Mouse (Mus musculus): ENCODE results near the gene Olfr1357.

GRCm38 (mm10) chr10:78664546-78664945, 46.7 kb upstream of the Olfr1357 start:
- TF ChIP-seq CTCF (IDR thresholded peaks at IDR 0.05; ENCODE audit: extremely low read depth, insufficient read depth, insufficient read length, insufficient replicate concordance) (no peak), POLR2A (IDR thresholded peaks at IDR 0.05; ENCODE audit: low read depth, low read length) (no peak)

All from spleen, adult 2 months (tissue).